Mouse (Mus musculus): ENCODE results near the gene Golph3.

Golph3 gene

DNA sequence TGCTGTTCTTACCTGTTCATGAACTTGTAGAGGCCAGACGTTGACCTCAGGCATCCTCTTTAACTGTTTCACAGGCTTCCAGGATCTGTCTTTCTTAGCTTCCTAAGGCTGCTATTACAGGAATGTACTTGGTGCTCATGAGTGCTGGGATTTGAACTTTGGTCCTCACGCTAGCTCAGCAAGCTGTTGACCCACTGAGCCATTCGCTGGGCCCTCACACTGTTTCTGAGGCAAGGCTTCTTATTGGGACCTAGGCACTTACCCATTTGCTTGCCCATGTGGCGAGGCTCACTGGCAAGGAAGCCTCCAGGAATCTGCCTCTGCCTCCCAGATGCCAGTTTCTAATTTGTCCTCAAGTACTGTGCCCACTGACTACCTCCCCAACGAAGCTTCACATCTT lies 1.4 kb upstream of the Golph3 start:
- no peak for DNase-seq

DNA sequence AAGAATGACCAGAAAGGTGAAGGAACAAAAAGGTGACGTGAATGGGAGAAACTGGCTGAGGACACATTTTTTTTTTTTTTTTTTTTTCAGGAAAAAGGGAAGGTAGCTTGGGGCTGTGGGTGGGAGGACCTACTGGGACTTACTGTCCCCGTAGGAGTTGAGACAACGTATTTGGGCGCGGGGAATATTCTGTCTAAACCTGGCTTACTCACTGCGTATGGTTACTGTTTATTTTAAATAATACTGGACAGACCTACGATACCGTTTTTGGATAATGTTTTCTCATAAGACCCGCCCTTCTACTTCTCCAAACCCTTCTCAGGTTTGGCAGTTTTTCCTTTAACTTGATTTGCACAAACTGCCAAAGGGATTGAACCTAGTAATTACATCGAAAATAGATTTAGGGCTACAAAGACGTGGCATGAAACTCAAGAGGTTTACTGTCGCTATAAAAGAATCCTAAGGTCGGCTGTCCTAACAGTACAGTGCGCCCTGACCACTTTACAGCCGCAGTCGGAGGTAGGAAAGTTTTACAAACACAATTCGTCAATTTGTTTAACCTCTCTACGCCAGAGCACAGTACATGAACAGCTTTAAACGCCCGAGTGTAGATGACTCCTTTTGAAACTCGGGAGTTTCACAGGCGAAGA lies 684 bp upstream of the Golph3 start:
- DNase-seq = no peak

DNA sequence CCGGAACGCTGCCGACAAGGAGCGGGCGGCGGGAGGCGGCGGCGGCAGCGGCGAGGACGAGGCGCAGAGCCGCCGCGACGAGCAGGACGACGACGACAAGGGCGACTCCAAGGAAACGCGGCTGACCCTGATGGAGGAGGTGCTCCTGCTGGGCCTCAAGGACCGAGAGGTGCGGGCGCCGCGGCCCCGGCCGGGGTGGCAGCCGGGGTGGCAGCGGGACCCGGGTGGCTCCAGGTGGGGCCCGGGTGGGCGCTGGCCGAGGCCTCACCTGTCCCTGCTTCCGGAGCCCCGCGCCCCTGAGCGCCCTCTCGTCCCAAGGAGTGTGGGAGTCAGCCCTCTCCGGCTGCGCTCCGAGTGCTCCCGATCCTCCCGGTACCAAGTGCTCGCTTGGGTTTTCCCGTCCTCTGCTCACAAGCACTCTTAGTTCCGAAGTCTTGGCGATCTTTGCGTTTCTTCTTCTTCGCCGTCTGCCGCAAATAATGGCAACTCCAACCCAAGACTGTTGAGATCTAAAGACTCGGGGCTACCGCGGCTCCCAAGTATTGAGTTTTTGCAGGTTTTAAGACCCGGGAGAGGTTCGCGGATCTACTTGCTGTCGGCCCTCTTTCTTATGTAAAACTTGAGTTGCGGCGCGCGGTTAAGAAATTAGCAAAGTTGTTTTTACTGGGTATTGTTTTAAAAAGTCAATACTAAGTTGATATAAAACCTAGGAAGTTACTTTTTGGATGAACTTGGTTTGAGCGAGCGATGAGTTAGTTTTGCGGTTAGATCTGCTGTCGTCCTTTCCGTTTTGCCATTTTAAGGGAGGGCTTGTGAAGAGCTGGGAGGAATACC lies 755 bp downstream of the Golph3 start, which contains the start of gene 1810049J17Rik:
TSS of gene 1810049J17Rik (minus strand) at position 112 of the 834 bp plus-strand sequence.
- DNase-seq = peak in 1 of 2 experiments; percentile 43

DNA sequence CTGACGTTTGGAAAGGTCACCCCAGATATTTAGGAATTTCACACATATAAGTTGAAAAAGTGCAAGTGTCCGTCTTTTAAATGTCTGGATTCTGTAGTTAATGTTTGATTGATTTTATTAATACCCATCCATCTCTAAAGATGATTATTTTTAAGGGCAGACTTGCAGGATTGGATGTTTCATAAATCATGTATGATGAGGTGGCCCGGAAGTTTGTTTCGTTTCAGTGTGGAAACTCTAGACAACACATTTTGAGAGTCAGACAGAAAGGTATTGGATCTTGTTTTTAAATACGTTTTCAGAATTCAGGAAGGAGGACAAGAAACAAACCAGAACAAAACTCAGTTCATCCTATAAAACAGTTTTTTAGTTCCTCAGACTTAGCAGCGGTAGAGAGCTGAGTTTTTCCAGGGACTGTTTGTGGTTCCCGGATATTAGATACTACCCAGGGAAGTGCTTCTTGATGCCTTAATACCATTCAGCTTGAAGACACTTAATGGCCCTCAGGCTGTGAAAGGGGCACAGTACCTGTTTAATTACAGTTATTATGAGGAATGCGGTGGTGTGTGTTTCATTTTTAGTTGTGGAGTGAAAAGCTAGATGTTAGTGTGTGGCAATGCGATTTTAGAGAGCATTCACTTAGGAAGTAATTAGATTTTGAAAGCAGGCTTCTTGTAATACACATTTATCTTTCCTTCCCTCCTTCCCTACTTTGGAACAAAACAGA lies 1.6 kb downstream of the Golph3 start:
- DNase-seq = no peak

DNA sequence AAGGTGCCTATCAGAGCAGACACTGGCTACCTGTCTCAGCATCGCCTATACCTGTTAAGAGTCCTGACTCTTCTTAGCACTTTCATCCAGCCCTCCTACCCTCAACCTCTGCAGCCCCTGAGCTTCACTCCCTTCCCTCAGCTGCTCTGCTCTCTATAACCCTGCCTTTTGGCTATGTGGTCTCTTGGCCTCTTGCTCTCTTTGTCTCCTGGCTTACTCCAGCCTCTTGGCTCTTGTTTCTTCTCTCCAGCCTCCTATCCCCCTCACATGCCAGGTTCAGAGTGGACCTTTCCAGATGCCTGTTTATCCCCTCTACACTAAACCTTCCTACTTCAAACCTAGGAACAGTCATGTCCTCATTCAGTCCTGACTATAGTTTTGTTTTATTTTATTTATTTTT lies 3.1 kb downstream of the Golph3 start:
- no peak for DNase-seq

DNA sequence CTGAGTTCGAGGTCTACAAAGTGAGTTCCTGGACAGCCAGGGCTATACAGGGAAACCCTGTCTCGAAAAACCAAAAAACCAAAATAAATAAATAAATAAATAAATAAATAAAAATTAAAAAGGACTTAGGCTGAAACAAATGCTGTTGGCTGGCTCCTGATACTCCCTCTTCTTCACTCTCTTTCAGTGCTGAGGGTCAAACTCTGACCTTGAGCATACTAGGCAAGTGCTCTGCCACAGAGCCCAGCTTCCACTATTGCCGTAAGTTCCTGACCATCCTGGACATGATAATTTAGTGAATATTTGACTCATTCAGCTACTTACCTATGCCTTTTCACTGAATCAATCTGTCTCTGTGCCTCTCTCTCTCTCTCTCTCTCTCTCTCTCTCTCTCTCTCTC lies 9.1 kb downstream of the Golph3 start:
- DNase-seq = no peak

DNA sequence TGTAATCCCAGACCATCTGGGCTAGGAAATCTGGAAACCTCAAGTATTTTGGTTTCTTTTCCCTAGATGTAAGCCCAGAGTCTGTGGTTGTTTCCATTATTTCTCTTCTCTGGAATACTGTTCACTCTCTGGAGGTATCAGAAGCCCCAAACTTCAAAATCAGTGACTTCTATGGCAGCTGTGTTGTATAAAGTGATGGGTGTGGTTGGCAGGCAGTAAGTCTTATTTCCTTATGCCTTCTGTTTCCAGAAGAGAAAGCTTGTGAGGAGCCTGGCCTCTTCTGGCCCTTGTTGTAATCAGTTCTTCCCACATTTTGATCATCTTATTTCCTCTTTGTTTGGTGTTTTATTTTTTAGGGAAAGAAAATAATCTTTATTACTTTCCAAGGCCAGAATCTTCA lies 9.6 kb downstream of the Golph3 start:
- DNase-seq = no peak

DNA sequence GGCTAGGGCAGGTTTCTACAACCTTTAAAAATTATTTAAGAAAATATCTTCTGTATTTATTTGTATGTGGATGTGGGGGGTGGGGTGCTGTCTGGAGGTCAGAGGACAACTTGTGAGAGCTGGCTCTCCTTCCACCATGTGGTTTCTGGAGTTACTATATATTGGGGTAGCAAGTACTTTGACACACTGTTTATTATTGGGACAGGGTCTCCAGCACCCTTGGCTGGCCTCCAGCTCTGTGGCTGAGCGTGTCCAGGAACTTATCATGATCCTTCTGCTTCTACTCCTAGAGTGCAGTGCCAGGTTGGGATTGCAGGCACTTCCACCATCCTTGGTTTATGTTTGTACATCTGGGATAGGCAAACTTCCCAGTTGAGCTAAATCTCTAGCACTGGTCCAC lies 10.1 kb downstream of the Golph3 start:
- no peak for DNase-seq

DNA sequence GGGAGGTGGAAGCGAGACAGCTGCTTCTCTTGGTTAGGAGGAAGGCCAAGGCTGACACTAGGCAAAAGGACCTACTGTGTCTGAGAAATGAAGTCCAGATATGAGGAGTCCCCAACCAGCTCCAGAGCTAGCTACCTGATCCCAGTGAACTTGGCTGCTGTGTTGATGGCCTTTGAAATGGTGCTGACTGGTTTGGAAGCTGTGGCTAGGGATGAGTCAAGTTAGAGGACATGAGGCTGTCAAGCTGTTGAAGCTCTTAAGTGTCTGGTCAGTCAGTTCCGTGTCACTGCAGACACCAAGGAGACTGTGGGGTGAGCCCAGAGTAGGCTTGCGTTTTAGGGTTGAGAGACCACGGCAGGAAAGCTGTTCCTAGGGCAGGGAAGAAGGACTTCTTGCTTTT lies 13.1 kb downstream of the Golph3 start:
- DNase-seq = no peak

DNA sequence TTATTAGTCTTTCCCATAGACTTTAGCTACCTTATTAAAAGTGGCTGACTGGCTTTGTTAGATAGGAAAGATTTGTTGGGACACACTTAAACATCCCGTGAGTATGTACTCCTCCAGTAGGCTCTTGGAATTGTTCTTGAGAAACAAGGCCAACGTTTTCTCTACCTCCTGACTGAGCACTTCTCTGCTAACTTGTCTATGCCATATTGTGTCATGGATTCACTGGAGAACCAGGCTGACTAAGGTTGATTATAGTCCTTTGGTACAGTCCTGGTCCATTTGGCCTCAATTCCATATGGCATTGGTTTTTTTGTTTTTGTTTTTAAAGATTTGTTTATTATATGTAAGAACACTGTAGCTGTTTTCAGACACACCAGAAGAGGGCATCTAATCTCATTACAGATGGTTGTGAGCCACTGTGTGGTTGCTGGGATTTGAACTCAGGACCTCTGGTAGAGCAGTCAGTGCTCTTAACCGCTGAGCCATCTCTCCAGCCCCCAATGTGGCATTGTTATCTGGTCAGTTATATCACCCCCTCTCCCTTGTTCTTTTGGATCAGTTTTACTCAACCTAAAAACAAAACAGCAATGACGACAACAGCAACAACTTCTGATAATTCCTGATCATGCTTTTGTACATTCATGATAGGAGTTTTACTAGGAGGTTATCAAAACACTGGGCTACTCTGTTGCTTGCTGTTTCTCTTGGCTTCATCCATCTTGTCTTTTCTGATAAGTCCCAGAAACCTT lies 16.0 kb downstream of the Golph3 start:
- DNase-seq = no peak

DNA sequence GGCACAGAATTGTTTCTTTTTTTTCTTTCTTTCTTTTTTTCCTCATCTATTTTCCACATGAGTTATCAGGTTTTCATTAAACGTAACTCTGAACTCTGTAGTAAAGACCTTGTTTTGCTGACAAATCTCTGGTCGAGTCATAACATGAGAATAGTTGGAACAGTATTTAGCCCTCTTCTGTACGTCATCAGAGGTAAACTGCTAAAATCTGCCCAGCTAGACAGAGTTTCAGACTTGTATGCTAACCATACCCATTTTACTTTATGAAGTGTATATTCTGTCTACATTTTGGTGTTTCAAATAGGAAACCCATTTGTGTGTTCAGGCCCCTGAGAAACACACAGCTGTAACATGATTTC lies 16.5 kb downstream of the Golph3 start:
- DNase-seq = no peak

DNA sequence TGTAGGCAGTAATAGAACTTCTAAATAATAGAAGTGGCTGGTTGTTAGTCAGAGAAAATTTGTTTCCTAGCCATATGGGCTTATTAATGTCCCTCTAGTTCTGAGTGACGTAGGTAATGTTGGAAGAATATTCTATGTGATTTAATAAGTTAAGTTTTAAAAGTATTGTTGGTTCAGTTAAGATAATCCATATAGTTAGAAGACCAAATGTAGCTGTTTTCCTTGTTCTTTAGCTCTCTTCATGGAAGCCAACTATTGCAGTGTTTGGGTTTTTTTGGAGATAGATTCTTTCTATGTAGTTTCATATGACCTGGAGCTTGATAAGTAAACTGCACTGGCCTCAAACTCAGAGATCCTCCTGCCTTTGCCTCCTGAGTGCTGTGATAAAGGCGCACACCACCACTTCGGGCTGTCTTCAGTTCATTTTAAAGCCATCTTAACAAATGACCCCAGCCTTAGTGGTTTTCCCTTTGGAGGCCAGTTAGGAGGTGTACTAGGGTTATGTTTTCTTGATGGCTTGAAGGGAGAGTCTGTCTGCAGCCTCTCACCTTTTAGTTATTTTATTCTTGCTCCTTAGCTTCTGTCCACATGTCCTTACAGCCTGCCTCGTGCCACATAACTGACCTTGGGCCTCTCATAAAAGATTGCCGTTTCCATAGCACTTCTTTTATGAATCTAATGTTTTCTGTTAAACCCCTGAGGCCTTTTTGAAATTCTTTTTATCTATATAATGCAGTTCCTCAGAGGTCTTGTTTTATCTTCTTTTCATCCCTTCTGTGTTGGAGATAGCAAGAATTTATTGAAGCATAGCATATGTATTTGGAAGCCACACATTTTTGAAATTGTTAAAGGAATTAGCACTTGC lies 19.5 kb downstream of the Golph3 start:
- no peak for DNase-seq

DNA sequence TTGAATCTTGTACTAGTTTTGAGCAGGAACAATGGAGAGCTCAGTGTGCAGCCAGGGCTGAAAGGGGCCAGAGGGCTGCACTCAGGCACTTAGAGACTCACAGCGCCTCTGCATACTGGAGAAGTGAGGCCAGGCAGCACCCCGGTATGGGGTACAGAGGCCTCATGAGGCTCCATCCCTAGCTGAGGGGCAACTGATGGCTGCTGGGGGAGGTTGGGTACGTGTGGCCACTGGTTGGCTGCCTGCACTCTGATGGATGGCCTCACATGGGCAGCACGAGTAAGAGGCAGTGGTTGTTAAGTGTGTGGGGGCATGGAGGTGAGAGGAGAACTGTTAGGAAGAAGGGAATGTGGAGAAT lies 20.1 kb downstream of the Golph3 start:
- no peak for DNase-seq

DNA sequence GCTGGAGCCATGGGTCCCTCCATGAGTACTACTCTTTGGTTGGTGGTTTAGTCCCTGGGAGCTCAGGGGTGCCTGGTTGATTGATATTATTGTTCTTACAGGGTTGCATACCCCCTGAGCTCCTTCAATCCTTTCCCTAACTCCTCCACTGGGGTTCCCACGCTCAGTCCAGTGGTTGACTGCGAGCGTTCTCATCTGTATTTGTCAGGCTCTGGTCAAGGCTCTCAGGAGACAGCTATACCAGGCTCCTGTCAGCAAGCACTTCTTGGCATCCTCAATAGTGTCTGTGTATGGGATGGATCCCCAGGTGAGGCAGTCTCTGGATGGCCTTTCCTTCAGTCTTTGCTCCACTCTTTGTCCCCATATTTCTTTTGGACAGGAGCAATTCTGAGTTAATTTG lies 25.7 kb downstream of the Golph3 start:
- no peak for DNase-seq

DNA sequence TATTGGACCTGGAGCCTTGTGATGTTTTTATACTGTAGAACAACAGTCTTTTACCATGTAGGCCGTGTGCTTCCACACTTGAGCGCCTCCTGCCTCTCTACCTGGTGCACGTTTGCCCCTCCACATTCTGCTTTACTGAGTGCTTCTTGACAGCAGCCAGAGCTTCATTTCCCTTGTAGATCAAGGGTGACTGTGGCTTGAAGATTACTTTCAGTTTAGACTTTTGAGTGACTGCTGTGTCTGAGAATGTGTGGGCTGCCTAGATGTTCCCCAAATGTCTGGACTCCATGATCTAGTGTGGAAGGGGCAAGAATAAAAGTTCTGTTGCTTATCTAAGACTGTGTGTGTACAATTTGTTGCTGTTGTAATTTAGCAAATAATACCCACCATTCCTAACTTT lies 27.7 kb downstream of the Golph3 start:
- no peak for DNase-seq

DNA sequence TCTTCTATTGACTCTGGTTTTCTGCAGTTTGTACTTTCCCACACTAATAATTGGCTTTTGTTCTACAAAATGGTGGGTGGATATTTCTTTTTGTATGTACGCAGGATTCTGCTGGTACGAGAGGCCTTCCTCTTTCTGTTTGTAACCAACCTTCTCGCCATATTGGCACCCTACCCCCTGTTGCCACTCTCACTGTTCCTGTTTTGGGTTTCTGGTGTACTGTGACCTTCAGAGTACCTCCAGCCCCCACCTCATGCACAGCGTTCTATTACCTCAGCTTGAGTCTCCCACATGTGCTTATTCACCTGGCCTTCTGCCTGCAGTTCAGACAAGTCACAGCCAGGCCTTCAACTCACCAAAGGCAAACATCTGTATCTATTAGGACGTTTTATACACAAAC lies 28.6 kb downstream of the Golph3 start:
- DNase-seq = no peak

DNA sequence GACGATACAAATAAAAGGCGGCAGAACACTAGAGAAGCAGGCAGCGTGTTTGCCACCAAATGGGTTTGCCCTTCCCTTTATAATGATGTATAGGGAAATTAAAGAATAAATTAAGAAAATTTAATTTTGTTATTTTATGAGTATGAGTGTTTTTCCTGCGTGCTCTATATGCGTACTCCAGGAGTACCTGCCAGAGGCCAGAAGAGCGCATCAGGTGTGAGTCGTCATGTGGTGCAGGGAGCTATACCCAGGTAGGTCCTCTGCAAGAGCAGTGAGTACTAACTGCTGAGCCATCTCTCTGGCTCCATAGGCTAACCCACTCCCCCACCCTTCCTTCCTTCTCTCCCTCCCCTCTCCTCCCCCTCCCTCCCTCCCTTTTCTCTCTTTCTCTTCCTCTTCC lies 30.2 kb downstream of the Golph3 start:
- no peak for DNase-seq

DNA sequence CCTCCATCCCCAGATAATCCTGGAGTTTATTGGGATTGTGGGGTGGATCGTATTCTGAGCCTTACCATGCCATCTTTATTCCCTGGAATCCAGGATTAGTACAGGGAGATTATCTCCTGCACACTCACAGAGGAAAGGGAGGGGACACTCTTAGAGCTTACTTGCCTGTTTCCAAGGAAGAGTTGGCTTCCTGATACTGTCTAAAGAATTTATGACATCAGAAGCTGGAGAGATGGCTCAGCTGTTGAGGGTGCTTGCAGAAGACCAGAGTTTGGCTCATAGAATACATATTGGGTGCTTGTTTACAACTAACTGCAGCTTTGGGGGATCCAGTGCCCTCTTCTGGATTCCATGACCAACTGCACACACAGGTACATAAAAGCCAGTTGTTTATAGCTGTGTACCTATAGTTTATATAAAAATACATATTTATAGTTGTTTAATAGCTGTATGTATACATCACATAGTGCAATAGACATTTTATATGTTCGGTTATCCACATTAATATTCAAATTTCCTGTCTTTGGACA lies 33.1 kb downstream of the Golph3 start:
- no peak for DNase-seq

DNA sequence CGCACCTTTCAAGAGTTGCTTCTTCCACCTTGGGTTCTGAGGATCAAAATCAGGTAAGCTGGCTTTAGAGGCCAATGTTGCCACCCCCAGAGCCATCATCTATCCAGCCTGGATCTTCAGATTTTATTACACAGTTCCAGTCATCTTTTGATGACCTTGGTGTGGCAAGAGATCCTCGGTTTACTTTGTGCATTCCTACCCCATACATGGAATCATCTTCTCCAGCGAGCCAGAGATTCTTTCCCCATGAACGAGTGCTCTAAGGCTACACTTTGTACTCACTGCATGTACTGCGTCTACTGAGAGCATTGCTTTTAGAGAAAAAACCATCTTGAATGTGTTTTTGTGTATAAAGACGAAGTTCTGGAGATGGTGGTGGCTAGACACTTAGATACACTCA lies 34.0 kb downstream of the Golph3 start:
- no peak for DNase-seq

DNA sequence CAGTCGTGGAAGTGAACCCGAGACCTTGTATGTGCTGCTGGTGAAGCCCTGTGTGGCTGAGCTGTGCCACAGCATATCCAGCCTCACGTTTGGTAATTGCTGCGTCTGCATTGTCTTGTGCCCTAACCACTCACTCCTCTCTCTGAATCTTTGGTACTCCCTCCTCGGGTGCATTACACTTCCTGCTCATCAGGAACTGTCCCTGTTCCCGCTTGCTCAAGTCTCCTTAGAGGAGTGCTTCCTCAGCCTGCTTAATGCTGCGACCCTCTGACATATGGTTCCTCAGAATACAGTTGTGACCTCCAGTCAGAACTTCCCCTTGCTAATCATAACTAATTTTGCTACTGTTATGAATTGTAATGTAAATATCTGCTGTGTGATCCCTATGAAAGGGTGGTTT lies 34.7 kb downstream of the Golph3 start:
- DNase-seq = no peak

DNA sequence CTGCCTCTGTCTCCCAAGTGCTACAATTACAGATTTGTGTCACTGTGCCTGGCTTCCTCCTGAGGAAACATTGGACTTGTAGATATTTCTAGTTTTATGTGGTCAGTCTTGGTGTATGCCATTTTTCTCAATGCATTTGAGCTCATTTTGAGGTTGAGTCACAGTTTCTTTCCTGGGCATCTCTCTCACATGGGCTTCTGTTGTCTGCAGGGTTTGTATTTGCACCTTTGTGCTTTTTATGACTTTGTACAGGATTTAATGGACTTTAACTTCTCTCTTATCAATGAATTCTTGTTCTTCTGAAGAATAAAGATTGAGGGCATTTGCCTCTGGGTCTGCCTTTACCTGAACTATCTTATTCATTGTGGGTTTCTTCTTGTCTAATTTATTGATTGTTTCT lies 36.2 kb downstream of the Golph3 start:
- no peak for DNase-seq

DNA sequence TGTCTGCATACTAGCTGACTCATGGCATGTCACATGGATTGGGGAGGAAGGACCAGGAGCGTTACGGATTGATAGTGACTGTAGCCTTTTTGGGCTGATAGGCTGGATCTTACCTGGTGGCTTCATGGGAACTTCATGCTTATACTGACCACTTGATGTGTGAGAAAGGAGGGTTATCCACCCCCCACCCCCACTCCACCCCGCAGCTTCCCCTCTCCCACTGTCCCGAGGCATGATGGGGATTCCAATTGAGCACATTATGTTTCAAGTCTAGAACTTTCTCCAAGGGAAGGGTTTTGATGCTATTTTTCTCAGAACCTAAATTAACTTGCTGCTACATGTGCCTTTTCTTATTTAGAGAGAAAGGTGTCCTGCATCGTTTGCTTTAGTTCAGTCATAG lies 37.1 kb downstream of the Golph3 start:
- DNase-seq = no peak

Measured in cerebellum, adult 18-20 months (tissue).